ENCODE assay signal across 33 mouse cellular contexts in the genomic region with DNA sequence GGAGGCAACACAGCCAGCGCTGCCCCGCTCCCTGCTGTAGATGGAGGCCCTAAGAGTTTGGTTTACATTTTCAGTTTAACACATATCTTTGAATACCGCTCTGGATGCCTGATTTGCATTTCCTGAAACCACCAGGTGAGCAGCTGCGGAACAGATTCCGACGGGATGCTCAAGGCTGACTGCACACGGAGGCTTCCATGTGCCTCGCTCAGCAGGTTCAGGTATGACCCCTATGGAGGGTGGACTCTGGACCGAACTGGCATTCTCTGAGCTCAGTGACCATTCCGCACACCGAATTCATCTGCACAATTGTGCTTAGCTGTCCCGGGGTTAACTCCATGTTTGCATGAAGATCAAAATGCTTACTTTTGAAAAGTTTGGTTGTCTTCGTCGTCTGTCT. TPM values are rescaled to one million over a fixed set of nuclear protein-coding genes. Genes with fewer than 3 reads are reported as not detected.
A peak's percentile ranks its signal among the peaks of the same experiment; 100 is the strongest.
DNase-seq lines count a peak whose midpoint lies in the region; ATAC-seq lines count a peak whose summit lies in the region.
"Had no signal": no experiment of that assay in that cellular context is flagged by ENCODE, and none has a peak within 500 bp of the region (broad histone marks: within the 10 kb centered on the region; RNA-seq: fewer than 3 reads in every experiment).

No protein-coding gene starts in this region.

- no peak overlapping the region for H3K9ac ChIP-seq in kidney, embryonic 14.5 days (ENCODE audit: low read depth, low read length)
- H3K9ac ChIP-seq in kidney, embryonic 16.5 days (replicated peaks; ENCODE audit: low read length), result no peak overlapping the region
- H3K9ac ChIP-seq: embryonic facial prominence, embryonic 13.5 days; heart, embryonic 12.5 days; hindbrain, embryonic 14.5 days; limb, embryonic 12.5 days; liver, embryonic 15.5 days; lung, embryonic 14.5 days; neural tube, embryonic 12.5 days had no signal

- H3K4me3 ChIP-seq in kidney, embryonic 14.5 days (ENCODE audit: low read length), result no peak overlapping the region
- H3K4me3 ChIP-seq in kidney, embryonic 16.5 days (ENCODE audit: low read length), result no peak overlapping the region
- H3K4me3 ChIP-seq: embryonic facial prominence, embryonic 13.5 days; gastrocnemius, adult 2 months; heart, adult 2 months; heart, embryonic 12.5 days; limb, embryonic 12.5 days; liver, embryonic 15.5 days; neural tube, embryonic 12.5 days had no signal

- peaks cover 10% of the 10 kb centered on the region for H3K4me1 ChIP-seq in kidney, embryonic 14.5 days (ENCODE audit: control insufficient read depth, insufficient read depth, low read length)
- H3K4me1 ChIP-seq in kidney, embryonic 16.5 days (ENCODE audit: insufficient read depth, low read length), result peaks cover 45% of the 10 kb centered on the region
- H3K4me1 ChIP-seq: embryonic facial prominence, embryonic 13.5 days; heart, embryonic 12.5 days; limb, embryonic 12.5 days; liver, embryonic 15.5 days; neural tube, embryonic 12.5 days had no signal

- 71% methylated on average over 14 of the region's 14 CpGs for WGBS in kidney, embryonic 14.5 days
- WGBS in kidney, embryonic 16.5 days, result 62% methylated on average over 14 of the region's 14 CpGs

- no peak overlapping the region for H3K4me2 ChIP-seq in kidney, embryonic 14.5 days (replicated peaks; ENCODE audit: low read depth, low read length)
- no peak overlapping the region for H3K4me2 ChIP-seq in kidney, embryonic 16.5 days (replicated peaks; ENCODE audit: low read depth, low read length)
- H3K4me2 ChIP-seq: embryonic facial prominence, embryonic 13.5 days; heart, embryonic 12.5 days; hindbrain, embryonic 14.5 days; limb, embryonic 12.5 days; liver, embryonic 15.5 days; lung, embryonic 14.5 days; neural tube, embryonic 12.5 days had no signal

- peak; percentile 90 for DNase-seq in kidney, adult 11 months
- peak; percentile 81 to 91 for DNase-seq in kidney, postnatal 36 days
- no peak for DNase-seq in gastrocnemius, adult 8-10 months (ENCODE audit: low spot score in 2 of 2)
- DNase-seq in urinary bladder, adult 18-20 months (ENCODE audit: low spot score in 2 of 2), result no peak
- no peak for DNase-seq in natural killer cell, adult 2 months (ENCODE audit: low spot score in 2 of 2)
- DNase-seq: adrenal gland, postnatal 14 days; cerebellum, adult 11 months; cerebellum, adult 9-10 months; gastrocnemius, adult 2 months; heart, adult 2 months; lung, embryonic 14.5 days; lung, postnatal 14 days; right cerebral cortex, postnatal 4 days had no signal

- no peak for ATAC-seq in kidney, embryonic 14.5 days (ENCODE audit: low FRiP score, low TSS enrichment)
- ATAC-seq in kidney, embryonic 16.5 days (ENCODE audit: low FRiP score, low TSS enrichment), result peak; percentile 69; the same call in 1 of the 2 replicates
- ATAC-seq: forebrain, embryonic 16.5 days; inflammation-experienced regulatory T-cells, adult 6 months; midbrain, embryonic 16.5 days; Patski had no signal

- no peaks in the 10 kb centered on the region for H3K36me3 ChIP-seq in kidney, embryonic 14.5 days (ENCODE audit: control insufficient read depth, insufficient read depth, low read length)
- no peaks in the 10 kb centered on the region for H3K36me3 ChIP-seq in kidney, embryonic 16.5 days (ENCODE audit: insufficient read depth, low read length)
- H3K36me3 ChIP-seq: embryonic facial prominence, embryonic 13.5 days; G1E; heart, embryonic 12.5 days; limb, embryonic 12.5 days; liver, embryonic 15.5 days; neural tube, embryonic 12.5 days had no signal

- H3K9me3 ChIP-seq in kidney, embryonic 14.5 days (ENCODE audit: control insufficient read depth, low read length), result no peaks in the 10 kb centered on the region
- no peaks in the 10 kb centered on the region for H3K9me3 ChIP-seq in kidney, embryonic 16.5 days (ENCODE audit: low read length)
- H3K9me3 ChIP-seq: embryonic facial prominence, embryonic 13.5 days; G1E; heart, embryonic 12.5 days; limb, embryonic 12.5 days; liver, embryonic 15.5 days; neural tube, embryonic 12.5 days had no signal

- H3K27ac ChIP-seq in kidney, embryonic 14.5 days (ENCODE audit: low read depth, low read length), result no peak overlapping the region
- H3K27ac ChIP-seq in kidney, embryonic 16.5 days (ENCODE audit: low read length), result peak overlapping the region; percentile 54
- H3K27ac ChIP-seq: embryonic facial prominence, embryonic 13.5 days; gastrocnemius, adult 2 months; heart, adult 2 months; hindbrain, embryonic 14.5 days; limb, embryonic 12.5 days; liver, embryonic 15.5 days; neural tube, embryonic 12.5 days had no signal

- H3K27me3 ChIP-seq in kidney, embryonic 14.5 days (ENCODE audit: control insufficient read depth, insufficient read depth, low read length), result no peaks in the 10 kb centered on the region
- no peaks in the 10 kb centered on the region for H3K27me3 ChIP-seq in kidney, embryonic 16.5 days (ENCODE audit: insufficient read depth, low read length)
- H3K27me3 ChIP-seq: embryonic facial prominence, embryonic 13.5 days; limb, embryonic 12.5 days; liver, embryonic 15.5 days; neural tube, embryonic 12.5 days; Patski had no signal

RNA-seq across cellular contexts. Expression of a gene that starts 39.8 kb away (rescaled TPM):
- polyA plus RNA-seq in kidney, embryonic 14.5 days (2014; fragmentation: Nextera tagmentation; extraction: Ambion mirVana), result 22.9 and 28.7 TPM in 2 replicates
- polyA plus RNA-seq in kidney, embryonic 16.5 days (2015; fragmentation: Nextera tagmentation; extraction: Ambion mirVana), result 23.6 and 27.2 TPM in 2 replicates
- total RNA-seq in gastrocnemius, adult 8-10 months (2022), result 1 to 10 TPM; 8.2 to 9.1 (median 8.6) TPM

RNA-seq across cellular contexts. Expression of a gene that starts 46.5 kb away (rescaled TPM):
- not detected in 2 replicates for polyA plus RNA-seq in kidney, embryonic 14.5 days (2014; fragmentation: Nextera tagmentation; extraction: Ambion mirVana)
- polyA plus RNA-seq in kidney, embryonic 16.5 days (2015; fragmentation: Nextera tagmentation; extraction: Ambion mirVana), result 0.71 TPM in 1 of 2 replicates, not detected in the other
- under 1 TPM in 1 of 4 experiments, not detected in 3; 0.79 TPM for total RNA-seq in gastrocnemius, adult 8-10 months (2022)
- total RNA-seq: G1E; gastrocnemius, adult 2 months; heart, adult 2 months; layer of hippocampus, adult 18-20 months; layer of hippocampus, postnatal 10 days; left cerebral cortex, adult 18-20 months; left cerebral cortex, postnatal 25 days had no signal
- polyA plus RNA-seq: embryonic facial prominence, embryonic 13.5 days; forebrain, embryonic 11.5 days; forebrain, embryonic 16.5 days; G1E; heart, embryonic 12.5 days; hindbrain, embryonic 14.5 days; inflammation-experienced regulatory T-cells, adult 6 months; limb, embryonic 12.5 days; midbrain, embryonic 16.5 days; neural tube, embryonic 12.5 days; Patski had no signal

RNA-seq across cellular contexts. Expression of a gene that starts 56.6 kb away (rescaled TPM):
- 51.6 and 84.2 TPM in 2 replicates for polyA plus RNA-seq in kidney, embryonic 14.5 days (2014; fragmentation: Nextera tagmentation; extraction: Ambion mirVana)
- 90.9 and 104 TPM in 2 replicates for polyA plus RNA-seq in kidney, embryonic 16.5 days (2015; fragmentation: Nextera tagmentation; extraction: Ambion mirVana)
- total RNA-seq in gastrocnemius, adult 8-10 months (2022), result not detected
- total RNA-seq: gastrocnemius, adult 2 months; heart, adult 2 months; hematopoietic stem cell, adult 5-6 weeks had no signal
- polyA plus RNA-seq: embryonic facial prominence, embryonic 13.5 days; forebrain, embryonic 11.5 days; G1E; heart, postnatal 0 days; inflammation-experienced regulatory T-cells, adult 6 months; limb, embryonic 12.5 days had no signal

Comparison
In these comparisons a context has a peak if more than half of its experiments do, and no peak if none do; other contexts are left out.
1. DNase-seq: peak in kidney, adult 11 months (single experiment) and kidney, postnatal 36 days (2 of 2); none in gastrocnemius, adult 8-10 months (0 of 2), urinary bladder, adult 18-20 months (0 of 2) and natural killer cell, adult 2 months (0 of 2).